Mouse (Mus musculus) limb, embryonic 12.5 days (tissue): Measurements from ENCODE around the gene Myod1. TPM values are rescaled to one million over a fixed set of nuclear protein-coding genes. Genes with fewer than 3 reads are reported as not detected.
A peak's percentile ranks its signal among the peaks of the same experiment; 100 is the strongest.

Experiments used
- ATAC-seq: fragments of 200-750 bp; cut with Nextera tagmentation; 2 replicates; pipeline ENCODE4 v1.8.0; 2017; ENCODE audit warnings: low read depth, moderate TSS enrichment; ENCODE audit not compliant: insufficient number of reproducible peaks, insufficient read depth, low FRiP score, low TSS enrichment
- H3K27ac ChIP-seq: fragments of 300-500 bp; sonication (generic); 2 replicates; pipeline ENCODE4 v1.5.1; 2016; ENCODE audit warnings: mild to moderate bottlenecking, moderate library complexity
- H3K27me3 ChIP-seq: fragments of 300-500 bp; sonication (generic); 2 replicates; pipeline ENCODE4 v1.6.1; 2016; ENCODE audit warnings: mild to moderate bottlenecking, moderate library complexity
- H3K36me3 ChIP-seq: fragments of 300-500 bp; sonication (generic); 2 replicates; pipeline ENCODE4 v1.6.1; 2016; ENCODE audit warnings: mild to moderate bottlenecking, moderate library complexity
- H3K4me1 ChIP-seq: fragments of 300-500 bp; sonication (generic); replicated peaks from 2 replicates; pipeline ENCODE4 v1.6.1; 2016
- H3K4me2 ChIP-seq: fragments of 300-500 bp; sonication (generic); 2 replicates; pipeline ENCODE4 v1.6.1; 2016; ENCODE audit warnings: mild to moderate bottlenecking, moderate library complexity
- H3K4me3 ChIP-seq: fragments of 300-500 bp; sonication (generic); replicated peaks from 2 replicates; pipeline ENCODE4 v1.5.1; 2016; ENCODE audit warnings: mild to moderate bottlenecking
- H3K9ac ChIP-seq: fragments of 300-500 bp; sonication (generic); replicated peaks from 2 replicates; pipeline ENCODE4 v1.6.1; 2016; ENCODE audit warnings: mild to moderate bottlenecking, moderate library complexity
- H3K9me3 ChIP-seq: fragments of 300-500 bp; sonication (generic); 2 replicates; pipeline ENCODE4 v1.6.1; 2016; ENCODE audit warnings: mild to moderate bottlenecking, moderate library complexity
- WGBS: fragments of 180-500 bp; shearing (Covaris S2); methylation state at CpG from one replicate; pipeline ENCODE4 v1.1.7; 2016; 5-methylcytosine and 5-hydroxymethylcytosine counted together
- polyA plus RNA-seq: library from polyadenylated mRNA; unstranded; fragments of >200 nt; fragmentation: Nextera tagmentation; extraction: Ambion mirVana; gene quantifications from 2 replicates; pipeline ENCODE4 v1.2.1, GENCODE M21; 2016

The Myod1 gene
- polyA plus RNA-seq, 1 experiment from 2014 or later, result 52.3 TPM

- H3K9ac ChIP-seq, result no peak overlapping the region
- 69% methylated on average over 4 of the region's 4 CpGs for WGBS
- no peak overlapping the region for H3K4me2 ChIP-seq
- H3K9me3 ChIP-seq, result no peaks in the 10 kb centered on the region
- H3K27ac ChIP-seq, result no peak overlapping the region
- no peaks in the 10 kb centered on the region for H3K4me1 ChIP-seq
- no peak for ATAC-seq
- H3K4me3 ChIP-seq, result no peak overlapping the region
- H3K36me3 ChIP-seq, result no peaks in the 10 kb centered on the region
- H3K27me3 ChIP-seq, result peaks cover 31% of the 10 kb centered on the region
Observed at GRCm38 (mm10) chr7:46353875-46354274, 22.4 kb upstream of the Myod1 start.

- no peaks in the 10 kb centered on the region for H3K9me3 ChIP-seq
- no peak overlapping the region for H3K27ac ChIP-seq
- peaks cover 10% of the 10 kb centered on the region; the same call in 1 of the 2 replicates for H3K27me3 ChIP-seq
- no peak overlapping the region for H3K4me2 ChIP-seq
- no peaks in the 10 kb centered on the region for H3K4me1 ChIP-seq
- H3K4me3 ChIP-seq, result no peak overlapping the region
- H3K36me3 ChIP-seq, result no peaks in the 10 kb centered on the region
- no peak for ATAC-seq
- no peak overlapping the region for H3K9ac ChIP-seq
Observed at GRCm38 (mm10) chr7:46361776-46362175, 14.5 kb upstream of the Myod1 start.

GRCm38 (mm10) chr7:46364154-46364553 lies 12.1 kb upstream of the Myod1 start:
- H3K9ac ChIP-seq, result no peak overlapping the region
- H3K27ac ChIP-seq, result no peak overlapping the region
- H3K4me2 ChIP-seq, result no peak overlapping the region
- WGBS, result 51% methylated on average over 4 of the region's 5 CpGs
- no peaks in the 10 kb centered on the region for H3K9me3 ChIP-seq
- H3K27me3 ChIP-seq, result peaks cover 10% of the 10 kb centered on the region; the same call in 1 of the 2 replicates
- H3K4me1 ChIP-seq, result no peaks in the 10 kb centered on the region
- no peak overlapping the region for H3K4me3 ChIP-seq
- no peaks in the 10 kb centered on the region for H3K36me3 ChIP-seq
- no peak for ATAC-seq

- Histone ChIP-seq H3K4me1 (no peaks in the 10 kb centered on the region), H3K27ac (no peak overlapping the region), H3K4me2 (no peak overlapping the region), H3K9me3 (no peaks in the 10 kb centered on the region), H3K27me3 (peaks cover 10% of the 10 kb centered on the region; the same call in 1 of the 2 replicates), H3K36me3 (no peaks in the 10 kb centered on the region), H3K9ac (no peak overlapping the region), H3K4me3 (no peak overlapping the region)
- no peak for ATAC-seq
- 72% methylated on average over 1 of the region's 1 CpGs for WGBS
Observed at GRCm38 (mm10) chr7:46365810-46366209, 10.5 kb upstream of the Myod1 start.

GRCm38 (mm10) chr7:46371104-46371503 lies 5.2 kb upstream of the Myod1 start:
- Histone ChIP-seq H3K4me3 (no peak overlapping the region), H3K27ac (no peak overlapping the region), H3K4me1 (peaks cover 1% of the 10 kb centered on the region; the same call in 1 of the 2 replicates), H3K36me3 (no peaks in the 10 kb centered on the region), H3K27me3 (peaks cover 39% of the 10 kb centered on the region), H3K4me2 (no peak overlapping the region), H3K9ac (no peak overlapping the region), H3K9me3 (no peaks in the 10 kb centered on the region)
- WGBS, result 58% methylated on average over 4 of the region's 4 CpGs
- no peak for ATAC-seq

GRCm38 (mm10) chr7:46377008-46377346 lies 703 bp downstream of the Myod1 start:
- Histone ChIP-seq H3K27ac (peak overlapping the region; percentile 23; the same call in 1 of the 2 replicates), H3K4me1 (peaks cover 23% of the 10 kb centered on the region), H3K27me3 (peaks cover 91% of the 10 kb centered on the region), H3K9ac (peak overlapping the region; percentile 34; the same call in 1 of the 2 replicates), H3K4me3 (peak overlapping the region; percentile 27), H3K4me2 (peak overlapping the region; percentile 49), H3K36me3 (no peaks in the 10 kb centered on the region), H3K9me3 (no peaks in the 10 kb centered on the region)
- ATAC-seq, result peak; percentile 35; the same call in 1 of the 2 replicates
- WGBS, result under 1% methylated on average over 33 of the region's 33 CpGs

- ATAC-seq, result no peak
Observed at GRCm38 (mm10) chr7:46378123-46378522, 1.8 kb downstream of the Myod1 start.

GRCm38 (mm10) chr7:46378983-46379382 lies 2.7 kb downstream of the Myod1 start:
- Histone ChIP-seq H3K4me3 (peak overlapping the region; percentile 27), H3K4me1 (peaks cover 23% of the 10 kb centered on the region), H3K36me3 (no peaks in the 10 kb centered on the region), H3K9ac (no peak overlapping the region), H3K4me2 (no peak overlapping the region), H3K27me3 (peaks cover 77% of the 10 kb centered on the region), H3K27ac (no peak overlapping the region), H3K9me3 (no peaks in the 10 kb centered on the region)
- whole genome bisulfite sequencing, result 13% methylated on average over 16 of the region's 16 CpGs
- no peak for ATAC-seq

More at GRCm38 (mm10) chr7:46378123-46378522, 1.8 kb downstream of the Myod1 start:
- WGBS, result 3% methylated on average over 22 of the region's 22 CpGs
- Histone ChIP-seq H3K4me3 (peak overlapping the region; percentile 27), H3K27me3 (peaks cover 85% of the 10 kb centered on the region), H3K9ac (no peak overlapping the region), H3K4me1 (peaks cover 23% of the 10 kb centered on the region), H3K4me2 (peak overlapping the region; percentile 33), H3K27ac (no peak overlapping the region), H3K36me3 (no peaks in the 10 kb centered on the region), H3K9me3 (no peaks in the 10 kb centered on the region)

- WGBS, result 69% methylated on average over 9 of the region's 9 CpGs
- no peak overlapping the region for H3K27ac ChIP-seq
Observed at GRCm38 (mm10) chr7:46380625-46381024, 4.4 kb downstream of the Myod1 start.

GRCm38 (mm10) chr7:46387430-46387829 lies 11.2 kb downstream of the Myod1 start:
- 88% methylated on average over 3 of the region's 3 CpGs for WGBS
- Histone ChIP-seq H3K9ac (no peak overlapping the region), H3K36me3 (no peaks in the 10 kb centered on the region), H3K9me3 (no peaks in the 10 kb centered on the region), H3K4me1 (no peaks in the 10 kb centered on the region), H3K4me2 (no peak overlapping the region), H3K27me3 (peaks cover 25% of the 10 kb centered on the region), H3K27ac (no peak overlapping the region), H3K4me3 (no peak overlapping the region)
- ATAC-seq, result no peak

More at GRCm38 (mm10) chr7:46380625-46381024, 4.4 kb downstream of the Myod1 start:
- Histone ChIP-seq H3K4me1 (peaks cover 23% of the 10 kb centered on the region), H3K4me2 (no peak overlapping the region), H3K9ac (no peak overlapping the region), H3K27me3 (peaks cover 62% of the 10 kb centered on the region), H3K9me3 (no peaks in the 10 kb centered on the region), H3K36me3 (no peaks in the 10 kb centered on the region), H3K4me3 (no peak overlapping the region)
- ATAC-seq, result no peak

GRCm38 (mm10) chr7:46389456-46390085 lies 13.3 kb downstream of the Myod1 start:
- Histone ChIP-seq H3K27ac (no peak overlapping the region), H3K36me3 (no peaks in the 10 kb centered on the region), H3K27me3 (peaks cover 40% of the 10 kb centered on the region), H3K4me1 (no peaks in the 10 kb centered on the region), H3K9ac (no peak overlapping the region), H3K4me2 (no peak overlapping the region), H3K4me3 (no peak overlapping the region), H3K9me3 (no peaks in the 10 kb centered on the region)
- no peak for ATAC-seq
- WGBS, result 70% methylated on average over 10 of the region's 10 CpGs

GRCm38 (mm10) chr7:46390226-46390625 lies 14.0 kb downstream of the Myod1 start:
- WGBS, result 72% methylated on average over 4 of the region's 4 CpGs
- no peaks in the 10 kb centered on the region for H3K36me3 ChIP-seq
- no peak overlapping the region for H3K27ac ChIP-seq
- ATAC-seq, result no peak
- H3K4me2 ChIP-seq, result no peak overlapping the region
- no peak overlapping the region for H3K4me3 ChIP-seq
- no peaks in the 10 kb centered on the region for H3K4me1 ChIP-seq
- H3K27me3 ChIP-seq, result peaks cover 47% of the 10 kb centered on the region
- H3K9me3 ChIP-seq, result no peaks in the 10 kb centered on the region
- no peak overlapping the region for H3K9ac ChIP-seq
